Mouse (Mus musculus) A20 (cell line): ENCODE results near the gene Ap1m2.
"Not testable (repeated sequence)": the region's sequence is repeated elsewhere in the genome, so short reads cannot be mapped to it uniquely, and the experiment has no call there.

Source experiments
- DNase-seq: peaks from one replicate; pipeline ENCODE4 v3.0.0-alpha.2; 2011; ENCODE audit warnings: low read depth, low spot score

The Ap1m2 gene

GRCm38 (mm10) chr9:21289337-21289671 lies 22.8 kb downstream of the Ap1m2 start:
- no peak for DNase-seq

GRCm38 (mm10) chr9:21288404-21289336 lies 23.5 kb downstream of the Ap1m2 start:
- DNase-seq, result peak; percentile 19

GRCm38 (mm10) chr9:21287571-21288402 lies 24.4 kb downstream of the Ap1m2 start, which contains the start of gene Kri1:
Kri1 (minus strand) TSS chr9:21287969.
- DNase-seq, result peak; percentile 90

GRCm38 (mm10) chr9:21286753-21287152 lies 25.4 kb downstream of the Ap1m2 start:
- no peak for DNase-seq

GRCm38 (mm10) chr9:21283994-21284393 lies 28.1 kb downstream of the Ap1m2 start:
- no peak for DNase-seq

- DNase-seq, result no peak
These were observed 28.5 kb downstream of the Ap1m2 start for GRCm38 (mm10) chr9:21283591-21283990.

- DNase-seq, result no peak
These were observed 34.4 kb downstream of the Ap1m2 start for GRCm38 (mm10) chr9:21277776-21278175.

GRCm38 (mm10) chr9:21276307-21276706 lies 35.8 kb downstream of the Ap1m2 start:
- DNase-seq, result no peak

- DNase-seq, result no peak
These were observed 36.4 kb downstream of the Ap1m2 start for GRCm38 (mm10) chr9:21275727-21276126.

GRCm38 (mm10) chr9:21275013-21275710 lies 37.0 kb downstream of the Ap1m2 start:
- DNase-seq, result no peak

GRCm38 (mm10) chr9:21274336-21274735 lies 37.8 kb downstream of the Ap1m2 start:
- DNase-seq, result no peak

- no peak for DNase-seq
These were observed 38.5 kb downstream of the Ap1m2 start for GRCm38 (mm10) chr9:21273520-21274228.

GRCm38 (mm10) chr9:21273094-21273493 lies 39.0 kb downstream of the Ap1m2 start:
- DNase-seq, result no peak

- DNase-seq, result no peak
These were observed 39.7 kb downstream of the Ap1m2 start for GRCm38 (mm10) chr9:21272391-21272790.

- not testable (repeated sequence) for DNase-seq
These were observed 42.5 kb downstream of the Ap1m2 start for GRCm38 (mm10) chr9:21269590-21269989.

- no peak for DNase-seq
These were observed 43.8 kb downstream of the Ap1m2 start for GRCm38 (mm10) chr9:21268305-21268704.

GRCm38 (mm10) chr9:21266889-21267288 lies 45.2 kb downstream of the Ap1m2 start:
- no peak for DNase-seq

- DNase-seq, result no peak
These were observed 46.5 kb downstream of the Ap1m2 start for GRCm38 (mm10) chr9:21265611-21266010.

- peak; percentile 93 for DNase-seq
These were observed 47.1 kb downstream of the Ap1m2 start, which contains the start of gene Atg4d for GRCm38 (mm10) chr9:21265000-21265561. Atg4d (plus strand) TSS chr9:21265293.

- no peak for DNase-seq
These were observed 47.7 kb downstream of the Ap1m2 start for GRCm38 (mm10) chr9:21264272-21264999.
